Mouse (Mus musculus) kidney, adult 2 months (tissue): ENCODE results near the gene Ppp4r3b.

Experiments used
- CTCF ChIP-seq: fragments of 200-500 bp; conservative IDR thresholded peaks from 2 replicates; pipeline ENCODE4 v1.5.1; 2011; ENCODE audit warnings: low read depth, mild to moderate bottlenecking, control low read depth, low read length, moderate library complexity, mixed read lengths; ENCODE audit not compliant: insufficient read depth, insufficient read length
- POLR2A ChIP-seq: fragments of 200-500 bp; IDR thresholded peaks from one replicate; pipeline ENCODE4 v1.6.1; 2011; ENCODE audit warnings: low read depth, low read length, control low read depth

DNA sequence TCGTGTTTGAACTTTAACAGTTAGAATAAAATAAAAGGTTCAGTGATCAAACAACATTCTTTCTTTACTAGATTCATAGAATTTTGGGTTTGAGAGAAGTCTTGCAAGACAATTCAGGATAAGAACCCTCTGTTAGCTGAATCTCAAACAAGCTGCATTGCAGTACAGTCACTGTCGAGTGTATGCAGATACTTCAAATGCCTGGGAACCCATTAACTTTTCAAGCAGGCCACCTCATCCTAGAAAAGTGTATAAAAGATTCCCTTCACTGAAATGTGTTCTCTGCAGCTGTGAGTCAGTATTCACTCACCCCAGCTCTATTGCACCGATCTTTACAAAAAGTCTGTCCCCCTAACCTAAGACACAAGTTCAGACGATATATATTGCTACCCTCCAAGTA, 73.3 kb downstream of the Ppp4r3b start:
- TF ChIP-seq POLR2A = no peak
- no peak for TF ChIP-seq CTCF
